Mouse (Mus musculus) macrophage (primary cell): ENCODE results near the gene Fcrlb. TPM values are rescaled to one million over a fixed set of nuclear protein-coding genes. Genes with fewer than 3 reads are reported as not detected.

Experiments
- H3K27ac ChIP-seq: fragments of 350-480 bp; formaldehyde crosslinking; 2 replicates; pipeline ENCODE4 v1.9.0; 2021
- H3K36me3 ChIP-seq: fragments of 350-480 bp; formaldehyde crosslinking; 2 replicates; pipeline ENCODE4 v1.9.0; 2021; ENCODE audit errors: inconsistent target
- H3K4me3 ChIP-seq: fragments of 350-480 bp; formaldehyde crosslinking; 2 replicates; pipeline ENCODE4 v1.9.0; 2021; ENCODE audit errors: inconsistent target
- H3K79me2 ChIP-seq: fragments of 350-480 bp; formaldehyde crosslinking; 2 replicates; pipeline ENCODE4 v1.9.0; 2021; ENCODE audit errors: inconsistent target
- WGBS: methylation state at CpG from one replicate; pipeline ENCODE4 v1.1.7; 2026; ENCODE audit warnings: inconsistent platforms; ENCODE audit not compliant: missing documents; 5-methylcytosine and 5-hydroxymethylcytosine counted together
- polyA plus RNA-seq: library from polyadenylated mRNA; stranded (reverse); fragments of 250-400 nt; gene quantifications from 3 replicates; pipeline ENCODE4 v1.2.4, GENCODE M21; 2018; ENCODE audit warnings: inconsistent platforms

Gene Fcrlb
- polyA plus RNA-seq, 1 experiment from 2014 or later, result not detected

DNA sequence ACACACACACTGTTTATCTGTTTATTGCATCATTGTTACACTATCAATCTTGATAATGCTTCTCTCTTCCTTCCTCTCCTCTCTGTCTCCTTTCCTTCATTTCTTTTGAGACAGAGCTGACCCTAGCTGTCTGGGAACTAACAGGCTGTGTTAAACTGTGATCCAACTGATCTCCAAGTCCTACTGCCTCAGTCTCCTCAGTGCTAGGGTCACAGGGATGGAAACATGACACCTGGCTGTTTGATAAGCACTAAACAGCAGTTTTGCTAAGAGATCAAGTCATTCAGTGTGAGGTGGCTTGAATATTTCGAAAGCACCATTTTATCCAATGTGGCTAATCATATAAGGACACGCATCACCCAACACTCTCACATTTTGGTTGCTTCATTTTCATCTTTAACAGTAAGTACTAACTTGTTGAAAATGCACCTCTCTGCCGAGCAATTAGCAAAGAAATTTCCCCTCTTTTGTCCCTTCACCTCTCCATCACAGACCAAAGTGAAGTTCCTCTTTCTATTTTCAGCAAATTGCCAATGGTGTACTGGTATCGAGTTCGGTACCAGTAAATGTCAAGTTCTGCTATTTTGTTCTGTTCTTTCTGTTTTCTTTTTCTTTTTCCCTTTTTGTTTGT, 16.0 kb downstream of the Fcrlb start:
- no peaks in the 10 kb centered on the region for H3K36me3 ChIP-seq
- no peaks in the 10 kb centered on the region for H3K79me2 ChIP-seq
- H3K27ac ChIP-seq, result peak overlapping the region; percentile 66
- WGBS, result 21% methylated on average over 5 of the region's 5 CpGs
- H3K4me3 ChIP-seq, result no peak overlapping the region

GRCm38 (mm10) chr1:170894603-170895602, 17.8 kb downstream of the Fcrlb start:
- no peak overlapping the region for H3K4me3 ChIP-seq
- 63% methylated on average over 9 of the region's 9 CpGs for WGBS
- no peaks in the 10 kb centered on the region for H3K79me2 ChIP-seq
- H3K36me3 ChIP-seq, result no peaks in the 10 kb centered on the region
- no peak overlapping the region for H3K27ac ChIP-seq

DNA sequence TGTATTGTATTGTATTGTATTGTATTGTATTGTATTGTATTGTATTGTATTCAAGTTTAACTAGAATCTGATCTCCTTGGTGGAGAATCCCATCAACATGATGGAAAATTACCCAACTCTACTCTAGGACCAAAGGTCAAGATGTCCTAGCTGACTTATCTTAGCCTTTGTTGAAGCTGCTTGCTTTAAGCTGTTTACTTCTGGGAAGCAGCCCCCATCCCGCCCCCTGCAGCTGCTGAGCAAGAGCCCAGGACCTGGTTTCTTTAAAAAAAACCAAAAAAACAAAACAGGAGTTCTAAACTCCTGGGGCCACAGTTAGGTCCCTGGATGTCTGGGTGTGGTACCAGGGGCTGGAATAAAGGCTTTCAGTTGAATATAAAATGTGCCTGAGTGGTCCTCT, 20.5 kb downstream of the Fcrlb start:
- Histone ChIP-seq H3K79me2 (no peaks in the 10 kb centered on the region), H3K27ac (no peak overlapping the region), H3K36me3 (no peaks in the 10 kb centered on the region), H3K4me3 (no peak overlapping the region)
- 100% methylated on average over 1 of the region's 1 CpGs for WGBS

GRCm38 (mm10) chr1:170891646-170892045, 21.1 kb downstream of the Fcrlb start:
- 91% methylated on average over 2 of the region's 2 CpGs for WGBS
- Histone ChIP-seq H3K4me3 (no peak overlapping the region), H3K27ac (no peak overlapping the region), H3K79me2 (no peaks in the 10 kb centered on the region), H3K36me3 (no peaks in the 10 kb centered on the region)

DNA sequence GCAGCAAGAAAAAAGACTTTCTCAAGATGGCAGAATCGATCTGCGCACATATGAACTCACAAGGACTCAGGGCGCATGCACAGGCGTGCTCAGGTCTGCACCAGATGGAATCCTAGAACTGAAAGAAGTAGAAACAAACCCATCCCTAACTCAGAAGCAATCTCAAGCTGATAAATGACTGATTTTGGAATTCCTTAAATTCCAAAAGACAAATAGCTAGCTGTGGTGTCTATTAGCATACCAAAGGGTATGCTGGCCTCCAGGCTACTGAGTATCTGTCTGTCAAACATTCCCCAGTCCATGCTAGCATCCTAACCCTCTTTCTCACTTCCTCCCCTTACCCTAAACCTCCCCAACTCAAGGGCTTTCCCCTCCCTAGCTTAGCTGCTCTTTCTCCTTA, 23.4 kb downstream of the Fcrlb start:
- 93% methylated on average over 4 of the region's 4 CpGs for WGBS
- no peaks in the 10 kb centered on the region for H3K36me3 ChIP-seq
- peaks cover 7% of the 10 kb centered on the region for H3K79me2 ChIP-seq
- no peak overlapping the region for H3K27ac ChIP-seq
- H3K4me3 ChIP-seq, result no peak overlapping the region

DNA sequence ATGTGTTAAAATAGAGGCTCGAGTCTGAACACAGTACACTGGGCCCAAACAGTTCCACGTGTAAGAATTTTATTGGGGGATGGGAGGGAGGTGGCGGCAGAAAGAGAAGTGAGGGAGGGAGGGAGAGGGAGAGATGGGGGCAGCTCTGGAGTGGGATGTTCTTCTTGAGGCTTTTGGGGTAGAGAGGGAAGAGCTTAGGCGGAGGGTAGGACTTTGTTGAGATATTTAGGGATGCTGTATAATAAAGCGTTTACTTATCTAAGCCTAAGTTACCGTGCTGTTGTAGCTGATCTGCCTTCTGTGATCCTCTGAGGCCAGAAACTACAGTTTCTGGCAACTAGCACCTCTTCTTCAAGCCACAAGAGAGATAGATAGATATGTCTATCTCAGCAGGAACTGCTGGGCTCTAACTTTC, 26.7 kb downstream of the Fcrlb start:
- H3K79me2 ChIP-seq, result peaks cover 37% of the 10 kb centered on the region
- H3K36me3 ChIP-seq, result peaks cover 2% of the 10 kb centered on the region; the same call in 1 of the 2 replicates
- 64% methylated on average over 6 of the region's 6 CpGs for WGBS
- H3K27ac ChIP-seq, result no peak overlapping the region
- no peak overlapping the region for H3K4me3 ChIP-seq

DNA sequence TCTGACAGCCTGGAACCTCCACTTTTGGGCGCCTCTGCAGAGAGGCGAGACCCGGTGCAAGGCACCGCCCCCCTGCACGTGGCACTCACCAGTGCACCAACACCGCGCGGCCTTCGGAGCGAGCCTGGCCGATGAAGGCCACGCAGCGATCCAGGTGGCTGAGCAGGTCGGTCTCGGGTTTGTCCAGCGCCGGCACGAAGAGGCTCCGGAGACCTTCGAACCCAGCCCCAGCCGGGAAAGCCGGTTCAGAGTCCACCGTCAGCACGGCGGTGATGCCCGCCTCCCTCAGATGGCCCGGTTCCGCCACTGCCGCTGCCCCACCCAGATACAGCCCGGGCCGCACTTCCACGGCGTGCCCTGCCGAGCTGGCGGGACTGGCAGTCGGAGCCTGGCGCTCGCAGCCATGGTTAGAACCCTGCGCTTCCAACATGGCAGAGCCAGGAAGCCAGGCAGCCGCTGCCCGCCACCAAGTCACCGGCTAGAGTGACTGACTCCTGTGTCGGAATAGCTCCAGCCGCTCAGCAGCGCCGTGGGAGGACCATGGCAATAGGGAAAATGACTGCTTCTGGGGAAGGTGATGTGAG, 27.7 kb downstream of the Fcrlb start, which contains the start of the genes Gm26620 and Dusp12:
Gm26620 (plus strand) TSS at position 88 of the 584 bp plus-strand sequence.
Dusp12 (minus strand) TSS at position 563 of the 584 bp plus-strand sequence.
- peaks cover 11% of the 10 kb centered on the region for H3K36me3 ChIP-seq
- no peak within 1 kb of the TSS for H3K27ac ChIP-seq
- peak within 1 kb of the TSS; percentile 61 for H3K4me3 ChIP-seq
- H3K79me2 ChIP-seq, result peaks cover 38% of the 10 kb centered on the region
- WGBS, result 0% methylated on average over 46 of the region's 46 CpGs

DNA sequence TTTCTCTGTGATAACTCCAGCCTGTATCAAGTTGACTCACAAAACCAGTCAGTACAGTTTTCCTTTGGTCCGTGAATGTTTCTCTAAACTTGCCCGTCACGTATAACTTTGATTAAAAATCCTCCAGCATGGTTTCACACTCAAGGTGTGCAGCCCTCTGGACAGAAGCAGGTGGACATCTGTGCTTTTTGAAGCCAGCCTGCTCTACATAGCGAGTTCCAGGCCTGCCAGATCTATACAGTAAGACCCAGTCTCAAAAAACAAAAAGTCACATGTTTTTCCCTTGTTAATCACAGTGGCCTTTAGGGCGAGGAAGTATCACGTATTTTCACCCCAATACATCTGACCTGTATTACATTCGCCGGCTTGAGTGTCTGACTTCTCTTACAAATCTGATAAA, 28.4 kb downstream of the Fcrlb start:
- WGBS, result 28% methylated on average over 8 of the region's 8 CpGs
- Histone ChIP-seq H3K36me3 (peaks cover 18% of the 10 kb centered on the region), H3K4me3 (peak overlapping the region; percentile 61), H3K27ac (no peak overlapping the region), H3K79me2 (peaks cover 38% of the 10 kb centered on the region)

DNA sequence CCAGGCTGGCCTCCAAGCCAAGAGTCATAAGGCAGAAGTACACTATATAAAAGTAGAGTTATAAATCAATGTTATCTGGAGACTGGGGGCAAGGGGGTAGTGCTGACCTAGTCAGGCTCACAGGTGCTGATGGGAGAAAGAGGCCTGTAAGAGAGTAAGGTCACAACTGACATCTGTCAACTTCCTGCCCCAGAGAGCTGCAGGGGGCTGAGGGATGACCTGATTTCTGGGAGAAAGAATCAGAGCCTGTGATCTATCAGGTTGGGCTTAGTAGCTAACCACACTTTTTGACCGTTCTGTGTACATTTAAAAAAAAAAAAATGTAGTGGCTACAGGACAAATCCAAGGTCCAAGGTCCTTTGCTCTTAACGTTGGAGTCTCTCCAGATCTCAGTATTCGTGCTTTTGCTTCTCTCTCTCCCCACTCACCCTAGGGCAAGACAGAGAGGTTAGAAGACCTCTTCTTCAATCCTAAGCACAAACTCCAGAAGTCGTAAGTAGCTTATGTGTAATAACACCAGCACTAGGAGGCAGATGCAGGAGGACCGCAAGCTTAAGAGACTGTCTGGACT, 29.7 kb downstream of the Fcrlb start:
- WGBS, result 93% methylated on average over 4 of the region's 5 CpGs
- peaks cover 29% of the 10 kb centered on the region for H3K36me3 ChIP-seq
- peaks cover 38% of the 10 kb centered on the region for H3K79me2 ChIP-seq
- no peak overlapping the region for H3K4me3 ChIP-seq
- no peak overlapping the region for H3K27ac ChIP-seq

- Histone ChIP-seq H3K36me3 (peaks cover 36% of the 10 kb centered on the region), H3K27ac (no peak overlapping the region), H3K79me2 (peaks cover 9% of the 10 kb centered on the region; the same call in 1 of the 2 replicates), H3K4me3 (no peak overlapping the region)
- 95% methylated on average over 5 of the region's 5 CpGs for WGBS
Observed at GRCm38 (mm10) chr1:170876906-170877305, 35.8 kb downstream of the Fcrlb start.

DNA sequence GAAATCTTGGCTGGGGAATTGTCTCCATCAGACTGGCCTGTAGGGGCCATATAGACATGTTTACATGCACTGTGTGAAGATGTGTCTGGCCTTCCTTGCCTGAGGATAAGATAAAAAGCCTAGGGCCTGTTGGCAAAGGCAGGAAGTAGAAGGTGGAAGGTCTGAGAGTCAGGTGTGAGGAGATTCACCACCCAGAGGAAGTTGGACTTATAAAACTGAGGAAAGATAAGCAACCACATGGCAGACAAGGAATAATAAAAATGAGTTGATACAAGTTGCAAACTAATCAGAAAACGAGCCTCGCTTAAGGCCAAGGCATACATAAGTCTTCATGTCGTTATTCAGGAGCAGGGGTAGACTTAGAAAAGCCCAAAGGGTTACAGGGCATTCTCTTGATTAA, 37.1 kb downstream of the Fcrlb start:
- Histone ChIP-seq H3K27ac (no peak overlapping the region), H3K79me2 (no peaks in the 10 kb centered on the region), H3K4me3 (no peak overlapping the region), H3K36me3 (peaks cover 31% of the 10 kb centered on the region)
- 93% methylated on average over 3 of the region's 3 CpGs for WGBS

DNA sequence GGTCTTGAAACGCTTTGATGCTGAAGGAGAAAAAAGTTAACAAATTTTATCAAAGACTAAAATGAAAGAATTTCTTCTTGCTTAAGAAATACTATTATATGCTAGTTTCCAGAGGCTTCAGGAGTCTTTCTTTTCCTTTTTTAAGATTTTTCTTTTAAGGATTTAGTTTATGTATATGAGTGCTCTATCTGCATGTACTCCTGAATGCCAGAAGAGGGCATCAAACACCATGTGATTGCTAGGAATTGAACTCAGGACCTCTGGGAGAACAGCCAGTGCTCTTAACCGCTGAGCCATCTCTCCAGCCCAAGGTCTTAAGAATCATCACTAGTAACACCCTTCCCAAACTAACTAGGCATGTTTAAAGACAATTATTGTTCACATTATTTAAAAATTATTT, 40.8 kb downstream of the Fcrlb start:
- no peak overlapping the region for H3K4me3 ChIP-seq
- peaks cover 1% of the 10 kb centered on the region; the same call in 1 of the 2 replicates for H3K36me3 ChIP-seq
- peaks cover 10% of the 10 kb centered on the region for H3K79me2 ChIP-seq
- 93% methylated on average over 2 of the region's 2 CpGs for WGBS
- H3K27ac ChIP-seq, result no peak overlapping the region

- peaks cover 16% of the 10 kb centered on the region for H3K79me2 ChIP-seq
- no peak overlapping the region for H3K27ac ChIP-seq
- no peak overlapping the region for H3K4me3 ChIP-seq
- WGBS, result 100% methylated on average over 6 of the region's 6 CpGs
- no peaks in the 10 kb centered on the region for H3K36me3 ChIP-seq
Observed at GRCm38 (mm10) chr1:170871402-170871801, 41.3 kb downstream of the Fcrlb start.

DNA sequence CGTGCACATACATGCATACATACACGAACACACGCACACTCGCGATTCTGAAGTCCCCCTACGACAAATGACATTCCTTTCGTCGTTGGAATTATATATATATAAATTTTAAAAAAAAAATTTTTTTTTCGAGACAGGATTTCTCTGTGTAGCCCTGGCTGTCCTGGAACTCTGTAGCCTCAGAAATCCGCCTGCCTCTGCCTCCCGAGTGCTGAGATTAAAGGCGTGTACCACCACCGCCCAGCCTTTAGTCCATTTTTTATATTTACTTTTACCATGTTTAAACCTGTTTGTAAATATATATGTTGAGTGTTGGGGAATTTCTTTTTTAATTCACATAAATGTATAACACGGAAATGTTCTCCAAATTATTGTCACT, 43.8 kb downstream of the Fcrlb start:
- Histone ChIP-seq H3K36me3 (no peaks in the 10 kb centered on the region), H3K4me3 (peak overlapping the region; percentile 100), H3K79me2 (peaks cover 41% of the 10 kb centered on the region), H3K27ac (peak overlapping the region; percentile 87)
- 19% methylated on average over 12 of the region's 14 CpGs for WGBS
